Mouse (Mus musculus) neural tube, embryonic 12.5 days (tissue): Measurements from ENCODE around the gene Rab22a. TPM values are rescaled to one million over a fixed set of nuclear protein-coding genes. Genes with fewer than 3 reads are reported as not detected.
A peak's percentile ranks its signal among the peaks of the same experiment; 100 is the strongest.

Experiments
- ATAC-seq: fragments of 200-750 bp; cut with Nextera tagmentation; 2 replicates; pipeline ENCODE4 v1.8.0; 2017; ENCODE audit warnings: low read depth, mild to moderate bottlenecking, moderate TSS enrichment, moderate library complexity; ENCODE audit not compliant: low FRiP score
- H3K27ac ChIP-seq: fragments of 300-500 bp; sonication (generic); 2 replicates; pipeline ENCODE4 v1.5.1; 2016
- H3K27me3 ChIP-seq: fragments of 300-500 bp; sonication (generic); replicated peaks from 2 replicates; pipeline ENCODE4 v1.6.1; 2016; ENCODE audit warnings: mild to moderate bottlenecking
- H3K36me3 ChIP-seq: fragments of 300-500 bp; sonication (generic); 2 replicates; pipeline ENCODE4 v1.6.1; 2016; ENCODE audit warnings: mild to moderate bottlenecking
- H3K4me1 ChIP-seq: fragments of 300-500 bp; sonication (generic); 2 replicates; pipeline ENCODE4 v1.6.1; 2016
- H3K4me2 ChIP-seq: fragments of 300-500 bp; sonication (generic); replicated peaks from 2 replicates; pipeline ENCODE4 v1.6.1; 2016; ENCODE audit warnings: mild to moderate bottlenecking
- H3K4me3 ChIP-seq: fragments of 300-500 bp; sonication (generic); 2 replicates; pipeline ENCODE4 v1.5.1; 2016
- H3K9ac ChIP-seq: fragments of 300-500 bp; sonication (generic); 2 replicates; pipeline ENCODE4 v1.6.1; 2016; ENCODE audit warnings: mild to moderate bottlenecking
- H3K9me3 ChIP-seq: fragments of 300-500 bp; sonication (generic); 2 replicates; pipeline ENCODE4 v1.6.1; 2016; ENCODE audit warnings: mild to moderate bottlenecking
- WGBS: fragments of 180-500 bp; shearing (Covaris S2); methylation state at CpG from one replicate; pipeline ENCODE4 v1.1.7; 2016; 5-methylcytosine and 5-hydroxymethylcytosine counted together
- polyA plus RNA-seq: library from polyadenylated mRNA; unstranded; fragments of >200 nt; fragmentation: Nextera tagmentation; extraction: Ambion mirVana; gene quantifications from 2 replicates; pipeline ENCODE4 v1.2.1, GENCODE M21; 2016

Gene Rab22a
- polyA plus RNA-seq, 1 experiment from 2014 or later: 54.7 TPM

DNA sequence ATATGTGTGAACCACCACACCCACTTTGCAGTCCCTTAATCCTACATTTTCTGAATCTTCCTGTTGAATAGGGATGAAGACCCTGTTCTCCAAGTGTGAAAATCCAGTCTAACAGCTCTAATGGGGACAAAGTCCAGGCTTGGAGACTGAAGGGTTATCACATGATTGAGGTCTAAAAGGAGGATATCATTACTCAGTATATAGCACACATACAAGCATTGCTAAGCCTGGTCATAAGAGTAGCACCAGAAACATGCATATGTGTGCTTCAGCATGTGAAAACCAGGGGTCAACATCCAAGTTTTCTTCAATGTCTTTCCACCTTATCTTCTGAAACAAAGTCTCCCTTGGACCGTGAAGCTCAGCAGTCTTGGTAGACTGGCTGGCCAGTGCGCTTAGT is 19.0 kb downstream of the Rab22a start:
- Histone ChIP-seq H3K27me3 (no peaks in the 10 kb centered on the region), H3K9ac (no peak overlapping the region), H3K4me3 (no peak overlapping the region), H3K4me1 (no peaks in the 10 kb centered on the region), H3K36me3 (peaks cover 1% of the 10 kb centered on the region), H3K4me2 (no peak overlapping the region), H3K27ac (no peak overlapping the region), H3K9me3 (no peaks in the 10 kb centered on the region)
- WGBS: 93% methylated on average over 2 of the region's 2 CpGs
- ATAC-seq: no peak

DNA sequence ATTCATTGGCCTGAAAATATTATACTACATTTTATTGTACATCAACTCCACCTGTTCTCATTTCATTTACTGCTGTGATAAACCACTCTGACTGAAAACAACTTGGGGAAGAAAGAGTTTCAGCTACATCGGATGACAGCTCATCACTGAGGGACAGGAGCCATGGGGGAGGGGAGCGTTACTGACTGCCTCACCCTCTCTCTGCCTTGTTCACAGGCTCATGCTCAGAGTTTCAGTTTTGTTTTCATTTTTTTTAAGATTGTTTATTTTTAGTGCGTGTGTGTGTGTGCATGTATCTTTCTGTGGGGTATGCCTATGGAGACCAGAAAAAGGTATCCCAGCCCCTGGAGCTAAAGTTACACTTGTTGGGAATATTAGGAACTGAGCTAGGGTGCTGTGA is 19.7 kb downstream of the Rab22a start:
- no peak overlapping the region for H3K4me2 ChIP-seq
- no peaks in the 10 kb centered on the region for H3K9me3 ChIP-seq
- no peaks in the 10 kb centered on the region for H3K4me1 ChIP-seq
- H3K9ac ChIP-seq: no peak overlapping the region
- no peak overlapping the region for H3K4me3 ChIP-seq
- H3K36me3 ChIP-seq: no peaks in the 10 kb centered on the region; the same call in none of the 2 replicates
- no peaks in the 10 kb centered on the region for H3K27me3 ChIP-seq
- 84% methylated on average over 3 of the region's 3 CpGs for WGBS
- no peak overlapping the region for H3K27ac ChIP-seq
- no peak for ATAC-seq

DNA sequence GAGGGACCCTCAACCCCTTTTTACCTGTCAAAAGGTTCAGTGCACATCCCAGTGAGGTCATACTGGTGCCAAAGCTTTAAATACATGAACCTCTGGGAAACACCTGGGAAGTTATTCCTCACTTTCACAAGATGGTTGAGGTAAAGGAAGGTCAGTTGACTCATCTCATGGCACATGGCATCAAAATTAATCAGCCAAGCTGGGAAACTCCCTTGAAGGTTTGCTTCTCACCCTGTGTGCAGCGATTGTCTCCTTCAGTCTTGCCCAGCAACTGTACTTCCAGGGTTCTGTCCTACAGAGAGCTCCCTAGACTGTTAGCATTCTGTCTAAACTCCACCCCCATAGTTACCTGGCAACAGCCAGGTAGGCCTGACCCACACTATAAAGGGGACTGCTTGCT is 20.6 kb downstream of the Rab22a start:
- no peak overlapping the region for H3K27ac ChIP-seq
- no peaks in the 10 kb centered on the region; the same call in 1 of the 2 replicates for H3K36me3 ChIP-seq
- no peaks in the 10 kb centered on the region for H3K4me1 ChIP-seq
- H3K4me3 ChIP-seq: no peak overlapping the region
- no peaks in the 10 kb centered on the region for H3K9me3 ChIP-seq
- H3K9ac ChIP-seq: no peak overlapping the region
- WGBS: 78% methylated on average over 1 of the region's 1 CpGs
- no peak for ATAC-seq
- no peaks in the 10 kb centered on the region for H3K27me3 ChIP-seq
- no peak overlapping the region for H3K4me2 ChIP-seq

DNA sequence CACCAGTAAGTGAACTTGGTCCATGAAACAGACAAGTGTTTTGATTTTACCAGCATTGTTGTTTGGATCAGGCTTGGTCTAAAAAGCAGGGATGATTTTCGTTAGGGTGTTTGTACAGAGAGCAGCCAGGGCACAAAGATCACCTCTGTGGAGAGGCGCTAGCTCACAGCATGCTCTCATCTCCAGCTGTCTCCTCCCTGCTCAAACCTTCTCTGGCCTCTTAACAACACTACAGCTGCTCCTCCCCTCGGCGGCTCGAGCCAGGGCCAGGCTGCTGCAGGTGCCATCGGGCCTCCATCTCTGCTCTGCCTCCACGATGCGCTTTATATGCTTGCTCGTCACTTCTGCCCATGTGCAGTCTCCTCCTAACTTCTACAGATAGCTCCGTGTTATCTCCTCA is 23.2 kb downstream of the Rab22a start:
- no peak overlapping the region for H3K4me3 ChIP-seq
- H3K27ac ChIP-seq: no peak overlapping the region
- no peaks in the 10 kb centered on the region for H3K27me3 ChIP-seq
- H3K4me2 ChIP-seq: no peak overlapping the region
- H3K36me3 ChIP-seq: no peaks in the 10 kb centered on the region; the same call in 1 of the 2 replicates
- 30% methylated on average over 10 of the region's 10 CpGs for WGBS
- no peak overlapping the region for H3K9ac ChIP-seq
- 0 out of 2 replicates have a peak, but pooled peaks cover 10% of the 10 kb centered on the region for H3K4me1 ChIP-seq
- no peaks in the 10 kb centered on the region for H3K9me3 ChIP-seq
- ATAC-seq: no peak

DNA sequence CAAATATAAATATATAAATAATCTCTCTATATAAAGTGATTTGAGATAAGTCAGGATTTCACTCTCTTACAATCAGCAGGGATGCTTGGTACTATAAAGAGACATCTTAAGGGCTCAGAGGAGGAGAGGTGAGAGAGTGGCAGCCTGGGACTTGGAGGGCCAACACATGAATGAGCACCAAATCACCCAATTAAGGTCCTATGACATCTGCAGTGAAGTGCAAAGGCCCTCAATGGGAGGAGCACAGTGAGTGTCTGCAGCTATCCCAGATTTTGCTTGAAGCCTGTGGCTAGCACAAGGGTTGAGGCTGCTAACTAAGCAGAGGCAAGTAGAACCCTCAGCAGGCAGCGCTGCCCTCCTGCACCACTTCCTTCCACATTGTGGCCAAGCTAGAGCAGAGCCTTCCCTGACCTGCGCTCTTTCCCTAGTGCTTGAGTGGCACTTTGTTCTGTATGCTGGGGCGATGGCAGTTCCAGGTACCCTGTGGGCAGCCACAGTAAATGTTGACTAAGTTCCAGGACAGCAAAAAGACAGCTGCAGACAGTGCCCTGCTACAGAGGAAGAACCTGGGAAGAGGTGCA is 26.3 kb downstream of the Rab22a start:
- no peak overlapping the region for H3K27ac ChIP-seq
- no peak overlapping the region for H3K4me3 ChIP-seq
- 97% methylated on average over 3 of the region's 3 CpGs for WGBS
- H3K4me2 ChIP-seq: no peak overlapping the region
- ATAC-seq: no peak
- no peaks in the 10 kb centered on the region for H3K9me3 ChIP-seq
- H3K4me1 ChIP-seq: 0 out of 2 replicates have a peak, but pooled peaks cover 10% of the 10 kb centered on the region
- H3K36me3 ChIP-seq: peaks cover 21% of the 10 kb centered on the region
- H3K27me3 ChIP-seq: no peaks in the 10 kb centered on the region
- no peak overlapping the region for H3K9ac ChIP-seq

DNA sequence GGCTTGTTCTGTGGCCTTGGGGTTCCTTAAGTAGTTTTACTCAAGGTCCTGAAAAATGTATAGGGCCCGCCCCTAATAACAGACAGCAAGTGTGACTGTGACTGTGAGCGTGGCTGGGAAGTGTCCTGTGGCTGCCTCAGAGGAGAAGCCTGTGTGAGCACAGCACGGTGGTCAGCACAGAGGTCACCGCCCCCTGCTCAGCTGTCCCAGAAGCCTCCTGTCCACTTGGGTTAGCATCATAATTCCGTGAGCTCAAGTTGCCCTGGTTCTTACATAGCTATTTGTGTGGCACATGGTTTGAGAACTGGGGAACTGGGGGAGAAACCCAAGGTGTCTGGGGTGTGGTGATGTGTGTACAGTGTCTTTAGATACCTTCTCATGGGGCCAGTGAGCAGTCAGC is 27.8 kb downstream of the Rab22a start:
- WGBS: 78% methylated on average over 5 of the region's 5 CpGs
- H3K4me2 ChIP-seq: no peak overlapping the region
- H3K4me3 ChIP-seq: no peak overlapping the region
- ATAC-seq: no peak
- H3K9ac ChIP-seq: no peak overlapping the region
- H3K4me1 ChIP-seq: 0 out of 2 replicates have a peak, but pooled peaks cover 10% of the 10 kb centered on the region
- no peak overlapping the region for H3K27ac ChIP-seq
- H3K36me3 ChIP-seq: peaks cover 21% of the 10 kb centered on the region
- H3K27me3 ChIP-seq: no peaks in the 10 kb centered on the region
- no peaks in the 10 kb centered on the region for H3K9me3 ChIP-seq

DNA sequence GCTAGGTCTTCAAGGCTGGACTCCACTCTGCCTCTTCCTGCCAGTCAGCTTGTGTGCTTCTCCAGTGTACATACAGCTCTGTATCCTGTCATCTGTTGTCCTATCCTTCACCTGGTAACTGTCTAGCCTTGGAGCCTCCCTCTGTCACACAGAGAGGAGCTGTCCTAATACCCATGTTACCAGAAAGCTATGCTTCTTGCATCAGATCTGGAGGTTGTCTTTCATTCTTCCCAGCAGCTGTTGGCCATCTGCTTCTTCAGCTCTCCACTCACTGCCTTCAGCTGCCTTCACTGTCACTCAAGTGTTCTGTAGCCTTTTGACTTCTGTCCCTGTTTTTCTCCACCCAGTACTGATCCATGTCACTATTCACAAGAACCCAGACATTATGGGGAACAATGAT is 30.3 kb downstream of the Rab22a start:
- H3K27ac ChIP-seq: no peak overlapping the region
- no peak overlapping the region for H3K4me3 ChIP-seq
- peaks cover 21% of the 10 kb centered on the region for H3K36me3 ChIP-seq
- H3K9ac ChIP-seq: no peak overlapping the region
- no peak for ATAC-seq
- H3K27me3 ChIP-seq: no peaks in the 10 kb centered on the region
- 0 out of 2 replicates have a peak, but pooled peaks cover 10% of the 10 kb centered on the region for H3K4me1 ChIP-seq
- no peaks in the 10 kb centered on the region for H3K9me3 ChIP-seq
- H3K4me2 ChIP-seq: no peak overlapping the region

DNA sequence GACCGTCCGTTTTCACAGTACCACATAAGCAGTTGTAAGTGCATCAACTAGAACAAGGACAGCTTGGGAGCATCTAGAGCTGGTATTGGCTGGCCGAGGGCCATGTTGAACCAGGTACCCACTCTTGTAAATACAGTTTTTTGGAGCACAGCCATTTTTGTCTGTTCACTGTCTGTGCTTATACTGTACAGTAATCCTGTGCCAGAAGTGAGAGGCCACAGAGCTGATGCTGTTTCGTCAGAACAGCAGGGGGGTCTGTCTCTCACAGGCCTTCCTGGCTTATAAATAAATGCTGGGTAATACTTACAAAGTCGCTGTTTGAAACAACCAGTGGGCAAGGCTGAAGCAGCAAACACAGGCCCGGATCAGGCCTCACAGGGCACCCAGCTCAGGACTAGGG is 32.2 kb downstream of the Rab22a start:
- Histone ChIP-seq H3K9me3 (no peaks in the 10 kb centered on the region), H3K36me3 (peaks cover 33% of the 10 kb centered on the region), H3K4me3 (no peak overlapping the region), H3K27me3 (no peaks in the 10 kb centered on the region), H3K27ac (no peak overlapping the region), H3K4me1 (0 out of 2 replicates have a peak, but pooled peaks cover under 1% of the 10 kb centered on the region), H3K4me2 (no peak overlapping the region), H3K9ac (no peak overlapping the region)
- WGBS: 91% methylated on average over 6 of the region's 6 CpGs
- ATAC-seq: no peak

DNA sequence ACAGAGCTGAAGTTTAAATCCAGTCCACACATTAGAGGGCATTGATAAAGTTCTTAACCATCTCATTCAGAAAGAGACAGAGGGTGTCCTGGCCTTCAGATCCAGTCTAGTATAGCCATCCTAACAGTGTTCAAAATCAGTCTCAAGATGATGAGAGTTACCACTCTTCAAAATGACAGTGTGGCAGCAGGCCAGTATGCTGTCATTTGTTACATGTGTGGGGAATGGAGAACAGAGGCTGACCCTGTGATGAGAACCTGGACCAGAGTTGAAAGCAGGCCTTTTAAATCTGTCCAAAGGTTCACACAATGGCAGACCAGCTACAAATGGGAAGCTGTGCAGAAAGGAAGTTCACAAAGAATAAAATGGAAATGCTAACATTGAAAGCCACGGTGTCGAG is 33.1 kb downstream of the Rab22a start:
- Histone ChIP-seq H3K4me1 (no peaks in the 10 kb centered on the region), H3K9me3 (no peaks in the 10 kb centered on the region), H3K4me3 (no peak overlapping the region), H3K9ac (no peak overlapping the region), H3K4me2 (no peak overlapping the region), H3K27ac (no peak overlapping the region), H3K36me3 (peaks cover 42% of the 10 kb centered on the region), H3K27me3 (no peaks in the 10 kb centered on the region)
- WGBS: 88% methylated on average over 2 of the region's 2 CpGs
- no peak for ATAC-seq

DNA sequence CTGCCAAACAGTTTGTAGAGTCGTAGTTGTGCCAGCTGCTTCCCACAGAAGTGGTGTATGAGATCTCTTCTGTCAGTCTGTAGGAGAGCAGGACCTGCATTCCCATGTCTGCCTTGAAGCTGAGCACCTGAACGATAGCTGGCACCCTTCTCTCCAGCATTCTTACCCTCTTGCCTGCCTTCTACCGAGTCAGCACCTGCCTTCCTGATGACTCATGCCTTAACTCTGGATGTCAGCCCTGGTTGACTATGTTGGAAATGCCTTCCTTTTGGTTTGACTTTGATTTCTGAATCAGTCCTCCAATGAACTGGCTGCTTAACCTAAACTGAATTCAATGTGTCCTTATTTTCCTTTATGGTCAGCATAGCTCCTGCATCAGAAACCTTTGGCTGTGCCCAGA is 39.3 kb downstream of the Rab22a start:
- no peak overlapping the region for H3K9ac ChIP-seq
- no peaks in the 10 kb centered on the region for H3K9me3 ChIP-seq
- peaks cover 58% of the 10 kb centered on the region for H3K36me3 ChIP-seq
- H3K4me3 ChIP-seq: no peak overlapping the region
- H3K4me1 ChIP-seq: peaks cover 6% of the 10 kb centered on the region; the same call in 1 of the 2 replicates
- H3K4me2 ChIP-seq: no peak overlapping the region
- H3K27ac ChIP-seq: no peak overlapping the region
- ATAC-seq: no peak
- WGBS: 91% methylated on average over 3 of the region's 3 CpGs
- no peaks in the 10 kb centered on the region for H3K27me3 ChIP-seq

DNA sequence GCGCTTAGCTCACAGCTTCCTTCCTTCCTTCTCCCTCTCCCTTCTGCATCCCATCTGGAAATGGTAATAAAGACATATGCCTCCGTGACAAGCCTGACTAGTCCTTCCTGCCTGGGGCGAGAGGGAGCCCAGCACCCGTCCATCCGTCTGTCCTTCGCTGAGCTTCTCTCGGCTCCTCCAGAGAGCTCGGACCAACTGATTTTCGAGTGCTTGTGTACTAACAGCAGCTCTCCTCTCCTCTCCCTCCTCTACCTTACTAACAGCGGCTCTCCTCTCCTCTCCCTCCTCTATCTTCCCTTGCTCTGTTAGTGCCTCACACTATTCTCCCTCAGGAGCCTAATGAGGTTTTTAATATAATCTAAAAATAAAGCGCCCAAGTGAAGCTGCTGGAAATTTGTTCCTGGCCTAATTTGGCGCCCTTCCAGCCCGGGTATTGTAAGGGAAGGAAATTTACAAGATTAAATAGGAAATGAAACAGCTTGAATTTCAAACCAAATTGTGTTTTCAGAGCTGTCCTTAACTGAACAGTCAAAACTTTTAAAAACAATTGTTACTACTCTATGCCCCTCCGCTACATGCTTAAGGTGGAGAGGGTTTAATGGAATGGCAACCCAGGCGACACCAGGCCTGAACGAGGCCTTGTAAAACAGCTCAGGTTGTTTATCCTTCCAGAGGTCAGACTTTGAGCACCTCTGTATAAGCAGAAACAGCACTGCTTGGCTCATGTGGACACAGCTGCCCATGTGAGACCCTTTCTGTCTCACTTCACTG is 42.7 kb downstream of the Rab22a start:
- peaks cover 6% of the 10 kb centered on the region; the same call in 1 of the 2 replicates for H3K4me1 ChIP-seq
- no peak overlapping the region for H3K4me2 ChIP-seq
- peak; percentile 65; the same call in 1 of the 2 replicates for ATAC-seq
- peaks cover 44% of the 10 kb centered on the region for H3K36me3 ChIP-seq
- H3K9me3 ChIP-seq: no peaks in the 10 kb centered on the region
- H3K27ac ChIP-seq: no peak overlapping the region
- H3K9ac ChIP-seq: no peak overlapping the region
- WGBS: 76% methylated on average over 16 of the region's 16 CpGs
- no peaks in the 10 kb centered on the region for H3K27me3 ChIP-seq
- no peak overlapping the region for H3K4me3 ChIP-seq

DNA sequence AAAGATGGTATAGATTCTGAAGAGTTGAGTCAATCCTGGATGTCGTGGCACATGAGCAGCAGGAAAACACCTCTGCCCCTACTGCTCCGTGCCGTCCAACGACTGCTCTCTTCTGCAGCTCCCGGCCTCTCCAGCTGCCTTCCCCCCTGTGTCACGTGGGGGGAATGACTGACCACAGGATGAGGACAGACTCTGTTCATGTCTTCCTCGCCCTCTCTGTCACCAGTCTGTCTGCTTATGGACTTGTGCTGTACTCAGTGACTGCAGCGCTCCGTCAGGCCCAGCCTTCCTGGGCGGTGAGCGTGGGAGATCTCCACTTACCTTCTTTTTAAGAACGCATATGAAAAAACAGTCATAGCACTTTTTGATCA is 43.3 kb downstream of the Rab22a start:
- H3K4me3 ChIP-seq: no peak overlapping the region
- no peak overlapping the region for H3K4me2 ChIP-seq
- H3K9ac ChIP-seq: no peak overlapping the region
- H3K9me3 ChIP-seq: no peaks in the 10 kb centered on the region
- no peak overlapping the region for H3K27ac ChIP-seq
- WGBS: 83% methylated on average over 12 of the region's 12 CpGs
- peaks cover 6% of the 10 kb centered on the region; the same call in 1 of the 2 replicates for H3K4me1 ChIP-seq
- H3K36me3 ChIP-seq: peaks cover 38% of the 10 kb centered on the region
- ATAC-seq: no peak
- H3K27me3 ChIP-seq: no peaks in the 10 kb centered on the region
